Mouse (Mus musculus) stomach, postnatal 0 days (tissue): ENCODE data around the gene Serp2.

ENCODE experiments used
- CTCF ChIP-seq: IDR thresholded peaks from 2 replicates; pipeline ENCODE4 v1.5.1; 2016; ENCODE audit warnings: antibody characterized with exemption, low read depth, mild to moderate bottlenecking, moderate library complexity
- EP300 ChIP-seq: optimal IDR thresholded peaks from 2 replicates; pipeline ENCODE3; 2016; ENCODE audit warnings: antibody characterized with exemption

GRCm38 (mm10) chr14:76559208-76559607 is 2.5 kb upstream of the Serp2 start:
- TF ChIP-seq CTCF (no peak), EP300 (no peak)
